15 mouse cellular contexts compared by ENCODE assay signal in genomic region chr3:101031456-101032142, GRCm38 (mm10). TPM values are rescaled to one million over a fixed set of nuclear protein-coding genes. Genes with fewer than 3 reads are reported as not detected.
A peak's percentile ranks its signal among the peaks of the same experiment; 100 is the strongest.
DNase-seq lines count a peak whose midpoint lies in the region; ATAC-seq and TF ChIP-seq lines count a peak whose summit lies in the region.
"Had no signal": no experiment of that assay in that cellular context is flagged by ENCODE, and none has a peak within 500 bp of the region (broad histone marks: within the 10 kb centered on the region; RNA-seq: fewer than 3 reads in every experiment).

No protein-coding gene starts in this region.

- no peaks in the 10 kb centered on the region for H3K9me3 ChIP-seq in heart, embryonic 13.5 days
- no peaks in the 10 kb centered on the region for H3K9me3 ChIP-seq in E14TG2a.4 (ENCODE audit: low read length)
- no peaks in the 10 kb centered on the region for H3K9me3 ChIP-seq in forebrain, postnatal 0 days (ENCODE audit: low read length)
- H3K9me3 ChIP-seq: limb, embryonic 12.5 days had no signal

- intact Hi-C loops in heart, postnatal 25 days (cut with DNase I), result no loop called here

- DNase-seq in heart, postnatal 25 days (ENCODE audit: low spot score), result no peak
- DNase-seq in lung, postnatal 14 days, result peak; percentile 30
- DNase-seq in forebrain, postnatal 0 days, result no peak
- no peak for DNase-seq in right cerebral cortex, adult 2 months (ENCODE audit: low spot score in 2 of 2)
- DNase-seq in urinary bladder, postnatal 10 days (ENCODE audit: low spot score), result no peak
- DNase-seq: B cell, adult 2 months; cerebellum, postnatal 36 days; kidney, postnatal 10 days; thymus, postnatal 25 days had no signal

- 49% methylated on average over 7 of the region's 7 CpGs for WGBS in heart, embryonic 13.5 days
- 69% methylated on average over 7 of the region's 7 CpGs for WGBS in forebrain, postnatal 0 days

- peaks cover 50% of the 10 kb centered on the region for H3K4me1 ChIP-seq in heart, embryonic 13.5 days
- peaks cover 39% of the 10 kb centered on the region for H3K4me1 ChIP-seq in E14TG2a.4 (replicated peaks; ENCODE audit: low read depth, low read length)
- no peaks in the 10 kb centered on the region for H3K4me1 ChIP-seq in forebrain, postnatal 0 days (ENCODE audit: insufficient read depth)

- no peaks in the 10 kb centered on the region for H3K36me3 ChIP-seq in heart, embryonic 13.5 days
- H3K36me3 ChIP-seq in E14TG2a.4 (ENCODE audit: insufficient read depth, low read length), result no peaks in the 10 kb centered on the region
- no peaks in the 10 kb centered on the region for H3K36me3 ChIP-seq in forebrain, postnatal 0 days (ENCODE audit: insufficient read depth)
- H3K36me3 ChIP-seq: limb, embryonic 12.5 days had no signal

- peak overlapping the region; percentile 51 for H3K27ac ChIP-seq in heart, embryonic 13.5 days (replicated peaks)
- no peak overlapping the region for H3K27ac ChIP-seq in forebrain, postnatal 0 days (ENCODE audit: low read depth, low read length)
- H3K27ac ChIP-seq: limb, embryonic 12.5 days; macrophage had no signal

- 0 out of 2 replicates have a peak overlapping the region, but pooled peaks have one; percentile 1 for H3K4me2 ChIP-seq in heart, embryonic 13.5 days
- no peak overlapping the region for H3K4me2 ChIP-seq in forebrain, postnatal 0 days (ENCODE audit: low read depth)
- H3K4me2 ChIP-seq: limb, embryonic 12.5 days had no signal

- ATAC-seq in heart, embryonic 13.5 days (ENCODE audit: extremely low read depth, insufficient number of reproducible peaks, low FRiP score, low TSS enrichment), result no peak
- 0 out of 2 replicates have a peak, but pooled peaks have one; percentile 27 for ATAC-seq in common myeloid progenitor, adult 5-6 weeks (replicated peaks; ENCODE audit: low read depth, poor library complexity, severe bottlenecking)
- no peak for ATAC-seq in forebrain, postnatal 0 days

- TF ChIP-seq CTCF in E14TG2a.4 (conservative IDR thresholded peaks at IDR 0.05; ENCODE audit: low read length), result no peak
- TF ChIP-seq CTCF in forebrain, postnatal 0 days (IDR thresholded peaks at IDR 0.05; ENCODE audit: low read depth), result no peak

- peak overlapping the region; percentile 26; the same call in 1 of the 2 replicates for H3K9ac ChIP-seq in heart, embryonic 13.5 days
- no peak overlapping the region for H3K9ac ChIP-seq in forebrain, postnatal 0 days
- H3K9ac ChIP-seq: limb, embryonic 12.5 days had no signal

- H3K27me3 ChIP-seq in heart, embryonic 13.5 days (replicated peaks), result no peaks in the 10 kb centered on the region
- no peaks in the 10 kb centered on the region for H3K27me3 ChIP-seq in E14TG2a.4 (ENCODE audit: insufficient read depth, low read length)
- no peaks in the 10 kb centered on the region for H3K27me3 ChIP-seq in forebrain, postnatal 0 days (ENCODE audit: insufficient read depth, low read length)
- H3K27me3 ChIP-seq: limb, embryonic 12.5 days had no signal

- no peak overlapping the region for H3K4me3 ChIP-seq in heart, embryonic 13.5 days
- H3K4me3 ChIP-seq in E14TG2a.4 (replicated peaks; ENCODE audit: low read length), result peak overlapping the region; percentile 10; the same call in 1 of the 2 replicates
- no peak overlapping the region for H3K4me3 ChIP-seq in forebrain, postnatal 0 days (ENCODE audit: low read depth, low read length)
- H3K4me3 ChIP-seq: limb, embryonic 12.5 days had no signal

RNA-seq across cellular contexts. Expression of gene Cd101, which starts 2.2 kb away (rescaled TPM):
- polyA plus RNA-seq in heart, embryonic 13.5 days (2015; fragmentation: Nextera tagmentation; extraction: Ambion mirVana), result 0.37 and 0.47 TPM in 2 replicates
- total RNA-seq in heart, postnatal 25 days (2021), result under 1 TPM; 0.23 to 0.25 TPM
- total RNA-seq in common myeloid progenitor, adult 5-6 weeks (2017), result 0.15 TPM in 1 of 2 replicates, not detected in the other
- 0.23 and 0.43 TPM in 2 replicates for total RNA-seq in forebrain, postnatal 0 days (2014; rRNA removed)
- 0.11 TPM in 1 of 2 replicates, not detected in the other for polyA plus RNA-seq in forebrain, postnatal 0 days (2015; fragmentation: Nextera tagmentation; extraction: Ambion mirVana)
- total RNA-seq: MEL had no signal
